Mouse (Mus musculus): ENCODE data around the gene Tcn2.
"Not testable (repeated sequence)": the region's sequence is repeated elsewhere in the genome, so short reads cannot be mapped to it uniquely, and the experiment has no call there.

Gene Tcn2

GRCm38 (mm10) chr11:3931511-3932211, at the start of gene Tcn2:
Gene Tcn2 (minus strand): TSS chr11:3932159.
- DNase-seq (ENCODE audit: low read depth, low spot score) = peak; percentile 77

DNA sequence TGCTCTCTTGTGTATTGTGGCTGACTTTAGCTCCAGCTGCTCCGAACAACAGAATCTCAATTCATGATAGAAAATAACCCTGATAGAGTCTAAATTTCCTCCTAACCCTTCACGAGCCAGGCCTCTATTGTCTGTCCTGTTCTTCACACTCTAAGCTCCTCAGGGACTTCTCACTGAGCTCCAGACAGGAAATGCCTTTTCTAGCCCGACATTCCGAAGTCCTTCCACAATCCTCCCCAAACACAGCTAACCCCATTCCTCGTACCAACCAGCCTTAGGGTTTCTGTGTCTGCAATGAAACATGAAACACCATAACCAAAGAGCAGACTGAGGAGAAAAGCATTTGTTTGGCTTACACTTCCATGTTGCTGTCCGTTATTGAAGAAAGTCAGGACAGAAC, 49.6 kb upstream of the Tcn2 start:
- DNase-seq (ENCODE audit: low read depth, low spot score) = no peak

GRCm38 (mm10) chr11:3978421-3978820, 46.5 kb upstream of the Tcn2 start:
- no peak for DNase-seq (ENCODE audit: low read depth, low spot score)

DNA sequence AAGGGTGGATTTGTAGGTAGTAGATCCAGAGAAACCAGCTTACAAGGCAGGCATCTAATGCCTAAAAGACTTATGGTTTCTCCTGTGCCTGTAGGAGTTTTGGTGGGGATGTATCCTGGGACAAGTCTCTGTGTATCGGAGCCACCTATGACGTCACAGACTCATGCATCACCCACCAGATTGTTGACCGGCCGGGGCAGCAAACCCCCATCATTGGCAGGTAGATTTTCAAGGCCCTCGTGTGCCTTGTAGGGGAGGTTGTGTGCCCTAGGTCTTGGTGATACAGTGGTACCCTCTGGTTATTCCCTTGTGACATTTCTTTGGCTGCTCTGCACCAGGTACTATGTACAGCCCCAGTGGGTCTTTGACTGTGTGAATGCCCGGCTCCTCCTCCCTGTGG, 44.7 kb upstream of the Tcn2 start, which contains the start of gene 4930556J24Rik:
TSS of gene 4930556J24Rik (minus strand) at position 101 of the 400 bp plus-strand sequence.
- DNase-seq (ENCODE audit: low read depth, low spot score) = no peak

- no peak for DNase-seq (ENCODE audit: low read depth, low spot score)
These were observed 42.4 kb upstream of the Tcn2 start for GRCm38 (mm10) chr11:3974311-3974710.

GRCm38 (mm10) chr11:3973081-3973480, 41.1 kb upstream of the Tcn2 start:
- no peak for DNase-seq (ENCODE audit: low read depth, low spot score)

- DNase-seq (ENCODE audit: low read depth, low spot score) = no peak
These were observed 38.4 kb upstream of the Tcn2 start for GRCm38 (mm10) chr11:3970361-3970760.

- no peak for DNase-seq (ENCODE audit: low read depth, low spot score)
These were observed 37.9 kb upstream of the Tcn2 start for GRCm38 (mm10) chr11:3969837-3970236.

DNA sequence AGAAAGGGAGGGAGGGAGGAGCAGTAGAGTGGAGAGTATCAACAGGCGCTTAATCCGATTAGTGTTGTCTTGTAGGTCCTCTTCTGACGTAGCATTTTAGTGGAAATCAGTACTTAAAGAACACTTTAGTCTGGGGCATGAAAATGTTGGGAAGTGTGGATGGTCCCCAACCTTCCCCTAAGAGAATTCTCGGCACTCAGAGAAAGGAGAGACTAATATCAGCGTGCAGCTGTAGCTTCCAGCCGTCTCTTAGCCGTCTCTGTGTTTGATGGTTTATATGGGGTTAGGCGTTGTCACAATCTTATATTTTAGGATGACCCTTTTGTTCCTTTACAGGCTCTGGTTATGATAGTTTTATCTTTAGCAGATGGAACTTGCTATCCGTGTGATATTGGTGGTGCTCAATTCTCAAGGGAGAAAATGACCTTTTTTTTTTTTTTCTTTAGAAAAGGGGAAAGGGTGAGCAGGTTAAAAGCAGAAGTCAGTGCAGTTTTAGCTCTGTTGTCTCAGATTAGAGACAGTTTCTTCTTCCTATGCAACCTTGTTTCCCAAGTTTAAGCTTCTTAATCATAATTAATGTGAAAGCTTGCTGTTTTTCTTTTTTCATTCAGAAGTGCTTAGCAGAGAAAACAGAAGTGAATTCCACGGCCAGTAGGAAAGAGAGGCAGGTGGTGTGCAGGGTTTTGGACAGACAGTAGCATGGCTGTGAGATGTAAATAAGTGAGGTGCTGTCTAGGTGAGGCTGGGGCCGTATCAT, 32.6 kb upstream of the Tcn2 start:
- DNase-seq (ENCODE audit: low read depth, low spot score) = no peak

GRCm38 (mm10) chr11:3963610-3964415, 31.9 kb upstream of the Tcn2 start, which contains the start of gene Pes1:
Gene Pes1 (plus strand): TSS chr11:3963975.
- peak; percentile 90 for DNase-seq (ENCODE audit: low read depth, low spot score)

DNA sequence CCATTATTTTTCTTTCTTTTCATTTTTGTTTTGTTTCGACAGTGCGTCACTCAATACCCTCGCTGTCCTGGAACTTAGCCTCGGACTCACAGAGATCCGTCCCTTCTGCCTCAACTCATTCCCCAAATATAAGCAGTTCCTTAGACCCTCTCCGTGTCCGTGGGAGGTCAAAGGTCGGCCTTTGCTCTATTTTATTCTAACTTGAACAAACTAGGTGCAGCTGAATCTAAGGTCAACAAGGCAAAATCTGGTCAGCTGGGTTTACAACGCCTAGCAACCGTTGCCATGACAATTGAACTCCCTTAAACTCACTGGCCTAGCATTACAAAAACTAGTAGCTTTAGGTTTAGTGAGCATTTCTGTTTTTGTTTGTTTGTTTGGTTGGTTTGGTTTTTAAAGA, 31.2 kb upstream of the Tcn2 start:
- DNase-seq (ENCODE audit: low read depth, low spot score) = no peak

GRCm38 (mm10) chr11:3961761-3962160, 29.8 kb upstream of the Tcn2 start:
- no peak for DNase-seq (ENCODE audit: low read depth, low spot score)

- no peak for DNase-seq (ENCODE audit: low read depth, low spot score)
These were observed 28.9 kb upstream of the Tcn2 start for GRCm38 (mm10) chr11:3960901-3961300.

DNA sequence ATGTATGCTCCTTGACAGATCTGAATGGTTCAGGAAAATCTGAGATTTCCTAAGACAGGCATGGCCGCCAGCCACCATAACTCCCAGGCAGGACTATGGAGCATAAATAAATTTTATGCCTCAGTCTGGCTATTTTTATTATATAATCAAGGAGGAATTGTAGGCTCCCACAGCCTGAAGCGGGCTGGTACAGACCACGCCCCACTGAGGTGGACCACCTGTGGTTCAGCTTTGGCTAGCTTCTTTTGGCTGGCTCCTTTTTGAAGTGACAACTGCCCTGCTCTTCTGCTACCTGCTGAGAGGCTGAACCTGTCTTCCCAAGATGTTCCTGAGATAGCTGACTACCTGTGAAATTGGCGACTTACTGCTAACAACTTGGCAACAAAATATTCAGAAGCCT, 23.4 kb upstream of the Tcn2 start:
- DNase-seq (ENCODE audit: low read depth, low spot score) = not testable (repeated sequence)

DNA sequence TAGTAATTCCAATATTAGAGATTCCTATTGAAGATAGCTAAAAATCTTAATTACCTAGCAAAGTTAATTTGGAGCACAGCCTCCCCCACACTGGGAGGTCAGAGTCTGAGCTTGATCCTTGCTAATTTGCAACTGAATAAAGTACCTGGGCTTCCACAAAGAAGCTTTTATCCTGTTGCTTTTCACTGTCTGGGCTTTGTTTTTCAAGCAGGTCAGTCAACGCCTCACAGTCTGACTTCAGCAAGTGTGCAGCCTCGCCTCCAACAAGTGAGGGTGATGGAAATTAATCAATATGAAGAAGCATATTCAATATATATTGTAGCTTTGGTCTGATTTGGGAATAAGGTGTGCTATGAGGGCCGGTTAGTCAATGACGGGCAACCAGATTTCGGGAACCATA, 22.9 kb upstream of the Tcn2 start:
- DNase-seq (ENCODE audit: low read depth, low spot score) = not testable (repeated sequence)

GRCm38 (mm10) chr11:3946386-3946785, 14.4 kb upstream of the Tcn2 start:
- DNase-seq (ENCODE audit: low read depth, low spot score) = no peak

DNA sequence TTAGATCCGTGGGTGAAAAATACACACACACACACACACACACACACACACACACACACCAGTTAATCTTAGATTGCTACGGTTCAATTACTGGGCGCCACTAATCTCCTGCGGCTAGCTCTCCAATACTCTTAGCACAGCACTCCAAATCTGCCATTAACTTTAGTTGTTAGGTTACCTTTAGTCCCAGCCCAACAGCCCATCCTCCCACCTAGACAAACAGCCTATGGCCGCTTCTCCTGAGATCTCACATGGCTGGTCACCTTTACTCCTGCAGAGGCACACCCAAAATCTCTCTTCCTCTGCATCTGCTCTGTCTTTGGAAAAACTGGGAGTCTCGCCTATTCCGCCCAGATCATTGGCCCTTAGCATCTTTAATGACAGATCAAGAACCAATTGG, 9.4 kb upstream of the Tcn2 start:
- DNase-seq (ENCODE audit: low read depth, low spot score) = no peak

DNA sequence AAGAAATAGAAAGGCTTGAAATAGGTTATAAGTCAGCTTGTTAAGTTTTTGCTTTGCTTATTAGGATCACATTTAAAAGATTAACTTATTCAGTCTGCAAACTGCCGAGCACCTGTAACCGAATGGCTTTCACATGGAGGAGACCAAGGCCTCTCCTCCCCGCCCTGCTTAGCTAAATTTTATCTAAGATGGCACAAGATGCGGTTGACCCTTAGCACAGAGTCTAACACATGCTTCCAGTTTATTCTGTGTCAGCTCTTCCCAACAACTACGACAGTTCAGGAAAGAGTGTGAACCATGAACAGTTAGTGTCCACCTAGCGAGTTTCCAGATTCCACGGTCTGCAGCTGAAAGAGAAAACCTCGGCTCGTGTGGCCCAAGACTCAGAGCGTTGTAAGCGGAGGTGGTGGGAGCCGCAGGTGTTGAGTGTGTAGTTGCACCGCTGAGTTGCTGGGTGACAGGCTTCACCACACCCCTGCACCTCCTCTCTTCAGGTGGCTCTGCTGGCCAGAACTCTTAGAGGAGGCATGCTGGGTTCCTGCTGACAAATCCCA, 5.4 kb upstream of the Tcn2 start:
- no peak for DNase-seq (ENCODE audit: low read depth, low spot score)

- DNase-seq (ENCODE audit: low read depth, low spot score) = no peak
These were observed 4.4 kb upstream of the Tcn2 start for GRCm38 (mm10) chr11:3936318-3936717.

- no peak for DNase-seq (ENCODE audit: low read depth, low spot score)
These were observed 3.2 kb upstream of the Tcn2 start for GRCm38 (mm10) chr11:3935135-3935534.

- DNase-seq (ENCODE audit: low read depth, low spot score) = no peak
These were observed 1.9 kb upstream of the Tcn2 start for GRCm38 (mm10) chr11:3933756-3934285.

DNA sequence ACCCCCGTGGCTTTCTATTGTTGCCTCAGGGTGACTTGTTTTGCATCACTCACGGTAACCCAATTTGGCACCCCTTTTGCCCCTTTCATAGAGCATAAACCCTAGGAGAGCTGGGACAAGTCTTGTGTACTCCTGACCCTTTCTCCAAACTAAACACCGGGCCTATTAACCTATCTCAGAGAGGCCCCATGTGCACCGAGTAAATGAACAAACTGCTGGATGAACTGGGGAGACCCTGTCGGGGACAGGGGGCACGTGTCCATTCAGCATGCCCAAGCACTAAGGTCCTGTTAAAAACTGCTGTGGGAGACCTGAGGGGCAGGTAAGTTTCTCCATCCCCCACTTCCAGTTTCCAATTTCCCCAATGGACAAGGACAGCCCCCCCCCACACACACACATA, 1.0 kb downstream of the Tcn2 start:
- DNase-seq (ENCODE audit: low read depth, low spot score) = no peak
